Mouse (Mus musculus) midbrain, embryonic 10.5 days (tissue): ENCODE data around the gene Ankrd22. TPM values are rescaled to one million over a fixed set of nuclear protein-coding genes. Genes with fewer than 3 reads are reported as not detected.

ENCODE experiments used
- DNase-seq: peaks from one replicate; pipeline ENCODE4 v3.0.0-alpha.2; 2017; ENCODE audit warnings: low spot score
- H3K27ac ChIP-seq: fragments of 300-500 bp; sonication (generic); replicated peaks from 2 replicates; pipeline ENCODE4 v1.5.1; 2016; ENCODE audit warnings: mild to moderate bottlenecking
- H3K27me3 ChIP-seq: fragments of 300-500 bp; sonication (generic); 2 replicates; pipeline ENCODE4 v1.6.1; 2016; ENCODE audit warnings: low read depth, mild to moderate bottlenecking; ENCODE audit not compliant: poor library complexity, severe bottlenecking
- H3K36me3 ChIP-seq: fragments of 300-500 bp; sonication (generic); 2 replicates; pipeline ENCODE4 v1.6.1; 2016; ENCODE audit warnings: mild to moderate bottlenecking, moderate library complexity
- H3K4me1 ChIP-seq: fragments of 300-500 bp; sonication (generic); 2 replicates; pipeline ENCODE4 v1.6.1; 2016
- H3K4me3 ChIP-seq: fragments of 300-500 bp; sonication (generic); 2 replicates; pipeline ENCODE4 v1.5.1; 2016; ENCODE audit warnings: mild to moderate bottlenecking, moderate library complexity
- H3K9me3 ChIP-seq: fragments of 300-500 bp; sonication (generic); replicated peaks from 2 replicates; pipeline ENCODE4 v1.6.1; 2016; ENCODE audit warnings: mild to moderate bottlenecking
- WGBS: fragments of 180-500 bp; shearing (Covaris S2); methylation state at CpG from one replicate; pipeline ENCODE4 v1.1.7; 2016; 5-methylcytosine and 5-hydroxymethylcytosine counted together
- polyA plus RNA-seq: library from polyadenylated mRNA; unstranded; fragments of >200 nt; fragmentation: Nextera tagmentation; extraction: Ambion mirVana; gene quantifications from 2 replicates; pipeline ENCODE4 v1.2.1, GENCODE M21; 2016

Gene Ankrd22
- polyA plus RNA-seq, 1 experiment from 2014 or later, result 0.11 TPM

DNA sequence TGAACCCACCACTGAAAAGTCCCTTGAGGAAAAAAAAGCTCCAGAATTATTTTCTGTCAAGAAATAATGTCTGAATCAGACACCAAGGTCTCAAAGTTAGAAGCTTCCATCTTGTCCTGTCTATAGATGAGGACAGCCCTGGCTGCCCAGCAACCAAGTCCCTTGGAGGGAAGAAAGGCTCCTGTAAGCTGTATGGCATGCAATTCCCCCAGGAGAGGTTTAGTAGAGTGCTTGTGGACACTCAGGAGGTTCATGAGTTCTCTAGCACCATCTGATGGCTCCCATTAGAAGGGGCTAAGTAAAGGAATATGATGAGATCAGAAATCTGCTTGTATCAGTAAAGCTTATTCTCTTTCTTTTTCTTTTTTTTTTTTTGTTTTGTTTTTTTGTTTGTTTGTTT, 3.3 kb upstream of the Ankrd22 start:
- H3K27ac ChIP-seq, result no peak overlapping the region
- DNase-seq, result no peak
- H3K4me1 ChIP-seq, result peaks cover 6% of the 10 kb centered on the region; the same call in 1 of the 2 replicates
- H3K9me3 ChIP-seq, result no peaks in the 10 kb centered on the region
- H3K27me3 ChIP-seq, result peaks cover 75% of the 10 kb centered on the region
- no peak overlapping the region for H3K4me3 ChIP-seq
- no peaks in the 10 kb centered on the region for H3K36me3 ChIP-seq

DNA sequence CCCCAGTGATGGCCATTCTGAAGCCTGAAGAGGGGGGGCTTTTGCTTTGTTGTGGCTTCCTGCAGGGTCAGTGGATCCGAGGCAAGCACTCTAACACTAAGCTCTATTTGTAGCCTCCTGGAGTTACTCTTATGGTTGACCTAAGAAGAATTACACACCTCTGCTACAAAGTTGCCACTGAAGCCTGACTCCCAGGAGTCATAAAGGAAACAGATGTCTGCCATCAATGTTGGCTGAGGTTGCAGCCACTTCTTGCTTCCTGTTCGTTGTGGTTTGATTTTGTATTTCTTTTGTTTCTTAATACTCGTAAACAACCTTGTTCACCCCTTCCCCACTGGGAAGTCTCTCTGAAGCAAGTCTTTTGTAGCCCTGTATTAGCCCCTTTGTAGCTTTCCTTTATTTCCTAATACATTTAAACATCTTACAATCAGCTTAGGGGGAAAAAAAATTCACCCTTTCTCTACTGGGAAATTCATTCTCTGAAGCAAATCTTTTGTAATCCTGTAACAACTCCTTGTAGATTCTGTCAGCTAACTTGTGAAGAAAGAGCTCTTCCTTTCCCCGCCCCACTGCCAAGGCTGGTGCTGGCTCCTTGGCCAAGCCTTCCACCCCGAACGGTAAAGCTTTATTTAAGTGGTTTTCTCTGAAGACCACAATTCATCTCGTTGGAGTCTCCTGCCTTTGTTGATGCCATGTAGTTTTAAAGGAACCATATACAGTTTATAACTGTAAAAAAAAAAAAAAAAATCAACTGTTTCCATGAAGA, 2.2 kb upstream of the Ankrd22 start:
- no peak overlapping the region for H3K27ac ChIP-seq
- no peak overlapping the region for H3K4me3 ChIP-seq
- H3K36me3 ChIP-seq, result no peaks in the 10 kb centered on the region
- DNase-seq, result no peak
- no peaks in the 10 kb centered on the region for H3K9me3 ChIP-seq
- peaks cover 75% of the 10 kb centered on the region for H3K27me3 ChIP-seq
- WGBS, result 36% methylated on average over 7 of the region's 7 CpGs
- H3K4me1 ChIP-seq, result peaks cover 6% of the 10 kb centered on the region; the same call in 1 of the 2 replicates

GRCm38 (mm10) chr19:34166386-34166785, 533 bp upstream of the Ankrd22 start:
- DNase-seq, result no peak
- Histone ChIP-seq H3K36me3 (no peaks in the 10 kb centered on the region), H3K4me3 (no peak overlapping the region), H3K4me1 (peaks cover 6% of the 10 kb centered on the region; the same call in 1 of the 2 replicates), H3K9me3 (no peaks in the 10 kb centered on the region), H3K27ac (no peak overlapping the region), H3K27me3 (peaks cover 69% of the 10 kb centered on the region)
- 92% methylated on average over 4 of the region's 4 CpGs for WGBS

GRCm38 (mm10) chr19:34162693-34163092, 3.2 kb downstream of the Ankrd22 start:
- no peak overlapping the region for H3K4me3 ChIP-seq
- peaks cover 53% of the 10 kb centered on the region for H3K27me3 ChIP-seq
- H3K27ac ChIP-seq, result no peak overlapping the region
- no peaks in the 10 kb centered on the region for H3K36me3 ChIP-seq
- no peaks in the 10 kb centered on the region for H3K9me3 ChIP-seq
- no peak for DNase-seq
- no peaks in the 10 kb centered on the region for H3K4me1 ChIP-seq
- 87% methylated on average over 5 of the region's 5 CpGs for WGBS

DNA sequence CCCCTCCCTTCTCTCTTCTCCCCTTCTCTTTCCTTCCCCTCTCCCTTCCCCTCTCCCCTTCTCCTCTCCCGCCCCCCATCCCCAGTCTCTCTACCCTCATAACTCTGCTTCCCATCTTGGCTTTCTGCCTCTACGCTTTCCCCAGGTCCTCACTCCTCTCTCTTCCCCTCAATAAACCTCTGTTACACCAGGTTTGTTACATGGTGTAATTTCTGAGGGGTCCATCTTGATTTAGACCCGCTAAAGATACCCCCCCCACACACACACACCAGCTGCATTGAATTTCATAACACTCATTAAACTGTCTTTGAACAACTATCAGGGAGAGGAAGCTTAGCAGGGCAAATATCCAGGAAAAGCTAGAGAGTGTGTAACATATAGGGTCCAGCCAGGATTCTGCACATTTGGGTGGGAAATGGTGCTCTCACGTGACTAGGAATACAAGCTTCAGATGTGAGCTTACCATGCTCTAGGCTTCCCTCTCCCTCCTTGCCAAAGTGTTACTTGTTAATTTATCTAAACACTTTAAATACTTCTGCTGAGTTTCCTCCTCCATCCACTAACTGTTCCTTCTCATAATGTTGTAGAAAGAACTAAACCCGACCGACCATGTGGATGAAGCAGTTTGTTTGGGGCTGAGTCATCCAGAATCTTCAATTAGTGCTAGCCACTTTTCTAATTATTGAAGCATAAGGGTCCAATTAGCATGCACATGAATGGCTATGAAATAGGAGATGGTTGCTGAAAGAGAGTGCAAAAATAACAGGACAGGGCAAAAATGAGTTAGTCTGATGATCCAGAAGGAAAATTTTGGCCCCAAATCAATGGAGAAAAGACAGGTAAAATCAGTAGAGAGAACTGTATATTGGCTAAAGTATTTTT, 12.3 kb downstream of the Ankrd22 start:
- Histone ChIP-seq H3K27ac (no peak overlapping the region), H3K9me3 (no peaks in the 10 kb centered on the region), H3K4me3 (no peak overlapping the region), H3K36me3 (no peaks in the 10 kb centered on the region), H3K4me1 (no peaks in the 10 kb centered on the region), H3K27me3 (no peaks in the 10 kb centered on the region)
- 76% methylated on average over 6 of the region's 6 CpGs for WGBS
- no peak for DNase-seq

- Histone ChIP-seq H3K36me3 (no peaks in the 10 kb centered on the region), H3K4me3 (no peak overlapping the region), H3K27me3 (no peaks in the 10 kb centered on the region), H3K4me1 (no peaks in the 10 kb centered on the region), H3K9me3 (no peaks in the 10 kb centered on the region), H3K27ac (no peak overlapping the region)
- WGBS, result 84% methylated on average over 1 of the region's 1 CpGs
- DNase-seq, result no peak
These were observed 13.9 kb downstream of the Ankrd22 start for GRCm38 (mm10) chr19:34151909-34152308.

- no peaks in the 10 kb centered on the region for H3K4me1 ChIP-seq
- 80% methylated on average over 4 of the region's 4 CpGs for WGBS
- DNase-seq, result no peak
These were observed 17.4 kb downstream of the Ankrd22 start for GRCm38 (mm10) chr19:34148421-34148820.

DNA sequence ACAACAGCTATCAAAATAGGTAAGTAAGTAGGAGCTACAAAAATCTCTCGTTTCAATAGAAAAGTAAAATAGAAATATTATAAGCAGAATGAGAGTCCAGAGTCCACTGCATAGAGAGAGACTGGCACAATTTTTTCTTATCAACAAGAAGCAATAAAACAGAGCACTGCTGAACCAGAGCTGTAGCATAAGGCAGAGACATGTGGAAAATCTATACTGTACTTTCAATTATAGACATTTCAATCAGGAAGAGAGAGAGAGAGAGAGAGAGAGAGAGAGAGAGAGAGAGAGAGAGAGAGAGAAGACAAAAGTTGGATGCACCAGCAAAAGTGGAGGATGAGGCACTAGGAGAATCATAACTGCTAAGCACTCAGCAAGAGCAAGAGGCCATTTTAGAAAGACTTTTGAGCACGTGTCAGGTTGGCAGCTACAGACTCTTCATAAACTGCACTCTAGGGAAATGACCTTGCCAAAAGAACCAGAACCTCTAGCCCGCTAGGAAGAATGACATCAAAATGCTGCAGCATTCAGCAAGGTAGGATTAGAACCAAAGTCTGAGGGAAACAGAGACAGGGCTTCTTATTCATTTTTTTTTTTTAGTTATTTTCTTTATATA, 26.3 kb downstream of the Ankrd22 start:
- no peaks in the 10 kb centered on the region for H3K4me1 ChIP-seq
- H3K9me3 ChIP-seq, result 0 out of 2 replicates have a peak, but pooled peaks cover 3% of the 10 kb centered on the region
- WGBS, result 78% methylated on average over 3 of the region's 3 CpGs
- H3K27me3 ChIP-seq, result no peaks in the 10 kb centered on the region
- no peak overlapping the region for H3K4me3 ChIP-seq
- H3K27ac ChIP-seq, result no peak overlapping the region
- no peak for DNase-seq
- H3K36me3 ChIP-seq, result no peaks in the 10 kb centered on the region

More at GRCm38 (mm10) chr19:34148421-34148820, 17.4 kb downstream of the Ankrd22 start:
- no peaks in the 10 kb centered on the region for H3K27me3 ChIP-seq
- H3K9me3 ChIP-seq, result no peaks in the 10 kb centered on the region
- no peak overlapping the region for H3K4me3 ChIP-seq
- H3K36me3 ChIP-seq, result no peaks in the 10 kb centered on the region
- H3K27ac ChIP-seq, result no peak overlapping the region

DNA sequence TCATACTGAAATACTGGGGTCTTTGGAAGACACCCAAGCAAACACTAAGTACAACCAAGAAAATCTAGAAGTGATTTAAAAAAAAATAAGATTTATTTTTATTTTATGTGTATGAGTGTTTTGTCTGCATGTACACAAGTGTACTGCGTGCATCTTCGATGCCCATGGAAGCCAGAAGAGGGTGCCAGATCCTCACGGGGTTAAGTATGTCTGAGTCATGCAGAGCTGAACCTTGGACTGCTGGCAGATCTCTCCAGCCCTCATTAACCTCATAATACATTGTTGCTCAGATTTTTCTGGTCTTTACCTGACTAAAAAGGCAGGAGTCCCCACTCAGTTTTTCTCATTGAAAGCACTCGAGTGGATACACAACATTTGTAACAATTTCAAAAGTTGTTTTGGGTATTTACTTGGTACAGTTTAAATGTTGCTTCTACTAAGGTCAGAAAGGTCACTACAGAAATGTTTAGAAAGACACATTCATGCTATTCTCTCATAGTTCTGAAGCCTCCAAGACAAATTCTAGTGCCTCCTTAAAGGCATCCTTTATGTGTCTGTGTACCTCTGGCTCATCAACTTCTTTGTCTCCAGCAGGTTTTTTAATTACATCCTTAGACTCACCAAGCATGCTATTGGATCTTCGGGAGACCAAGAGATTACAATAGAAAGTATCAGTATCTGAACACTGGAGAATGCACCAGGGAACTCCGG, 27.0 kb downstream of the Ankrd22 start:
- 0 out of 2 replicates have a peak, but pooled peaks cover 3% of the 10 kb centered on the region for H3K9me3 ChIP-seq
- no peaks in the 10 kb centered on the region for H3K27me3 ChIP-seq
- no peak for DNase-seq
- H3K27ac ChIP-seq, result no peak overlapping the region
- no peak overlapping the region for H3K4me3 ChIP-seq
- 86% methylated on average over 6 of the region's 6 CpGs for WGBS
- no peaks in the 10 kb centered on the region for H3K36me3 ChIP-seq
- H3K4me1 ChIP-seq, result no peaks in the 10 kb centered on the region

DNA sequence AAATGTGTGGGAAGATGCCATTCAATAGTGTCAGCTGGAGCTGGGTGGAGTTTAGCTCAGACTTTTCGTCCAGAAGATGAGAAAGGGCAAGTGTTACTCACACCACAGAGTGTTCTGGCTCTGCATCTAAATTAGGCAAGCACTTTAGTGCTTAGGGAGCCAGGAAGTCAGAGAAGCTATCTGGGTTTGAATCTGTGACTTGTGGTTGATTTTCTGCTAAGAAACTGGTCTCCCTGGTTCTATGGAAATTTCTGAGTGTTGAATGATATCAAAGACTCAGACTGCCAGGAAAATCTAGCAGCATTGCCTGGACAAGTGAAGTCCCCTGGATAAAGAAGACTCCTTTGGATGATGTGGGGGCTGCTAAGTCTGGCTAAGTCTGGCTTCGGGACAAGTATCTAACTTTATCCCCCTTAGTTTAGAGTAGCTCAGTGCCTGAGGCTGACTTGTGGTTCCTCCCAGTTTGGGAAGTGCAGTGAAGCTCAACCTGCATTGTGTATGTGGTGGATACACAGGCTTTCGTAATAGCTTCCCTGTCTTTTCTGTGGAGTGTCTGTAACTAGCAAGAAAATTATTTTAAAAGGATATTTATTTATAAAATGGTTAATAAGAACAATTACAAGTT, 45.6 kb downstream of the Ankrd22 start:
- no peak overlapping the region for H3K27ac ChIP-seq
- H3K4me3 ChIP-seq, result no peak overlapping the region
- no peaks in the 10 kb centered on the region for H3K36me3 ChIP-seq
- H3K27me3 ChIP-seq, result no peaks in the 10 kb centered on the region
- DNase-seq, result no peak
- 72% methylated on average over 3 of the region's 3 CpGs for WGBS
- H3K9me3 ChIP-seq, result no peaks in the 10 kb centered on the region
- H3K4me1 ChIP-seq, result no peaks in the 10 kb centered on the region

DNA sequence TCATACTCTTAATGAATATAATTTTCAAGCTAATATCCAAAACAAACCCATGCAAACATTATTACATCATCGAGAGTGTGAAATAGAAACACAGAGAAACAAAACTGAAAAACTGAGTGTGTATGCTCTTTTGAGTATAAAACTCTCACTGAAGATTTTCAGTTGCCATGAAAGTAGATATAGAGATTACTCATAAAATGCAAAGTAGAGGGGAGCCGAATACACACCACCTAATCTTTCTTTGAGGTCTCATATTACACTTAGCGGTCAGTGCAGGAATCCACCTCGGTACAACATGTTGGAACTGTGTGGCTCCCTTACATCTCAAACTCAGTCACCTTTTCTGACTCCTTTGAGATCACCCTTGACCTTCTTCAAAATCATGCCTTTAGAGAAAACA, 46.2 kb downstream of the Ankrd22 start:
- no peak for DNase-seq
- 88% methylated on average over 4 of the region's 4 CpGs for WGBS
- H3K27me3 ChIP-seq, result no peaks in the 10 kb centered on the region
- no peak overlapping the region for H3K27ac ChIP-seq
- no peak overlapping the region for H3K4me3 ChIP-seq
- H3K4me1 ChIP-seq, result no peaks in the 10 kb centered on the region
- no peaks in the 10 kb centered on the region for H3K36me3 ChIP-seq
- H3K9me3 ChIP-seq, result no peaks in the 10 kb centered on the region

- 76% methylated on average over 1 of the region's 1 CpGs for WGBS
- Histone ChIP-seq H3K36me3 (no peaks in the 10 kb centered on the region), H3K4me1 (no peaks in the 10 kb centered on the region), H3K4me3 (no peak overlapping the region), H3K27me3 (no peaks in the 10 kb centered on the region), H3K27ac (no peak overlapping the region), H3K9me3 (no peaks in the 10 kb centered on the region)
- DNase-seq, result no peak
These were observed 46.8 kb downstream of the Ankrd22 start for GRCm38 (mm10) chr19:34119102-34119501.
